Mouse (Mus musculus) neutrophil, adult 59 days (primary cell): Measurements from ENCODE around the gene Hspe1. TPM values are rescaled to one million over a fixed set of nuclear protein-coding genes. Genes with fewer than 3 reads are reported as not detected.

Source experiments
- total RNA-seq, 2 experiments: library from RNA; stranded (reverse); gene quantifications; 1 replicate in 1 of 2; 2 replicates in 1 of 2; pipeline ENCODE4 v1.2.4; 2023

The Hspe1 gene
- total RNA-seq = 10 to 100 TPM; 27.5 to 38.3 TPM

GRCm38 (mm10) chr1:55087932-55088610 lies at the start of gene Hspe1, which contains the start of gene Hspd1:
TSS of gene Hspe1 (plus strand) at chr1:55088132.
TSS of gene Hspd1 (minus strand) at chr1:55088243.

GRCm38 (mm10) chr1:55052355-55052953 lies 35.5 kb upstream of the Hspe1 start, which contains the start of gene Coq10b:
TSS of gene Coq10b (plus strand) at chr1:55052770.

GRCm38 (mm10) chr1:55130943-55131401 lies 43.0 kb downstream of the Hspe1 start, which contains the start of gene Mob4:
TSS of gene Mob4 (plus strand) at chr1:55131231.

Other genes with a start within 250 kb of the Hspe1 start
- gene Ankrd44, start 161.7 kb upstream of the Hspe1 start, total RNA-seq = 100 to 1,000 TPM; 279 to 285 TPM
- 100 to 1,000 TPM; 221 to 233 TPM for gene Sf3b1, start 60.7 kb upstream of the Hspe1 start, total RNA-seq
- 10 to 100 TPM; 29.8 to 31.7 TPM for gene Coq10b, start 35.4 kb upstream of the Hspe1 start, total RNA-seq
- 10 to 100 TPM; 48.2 to 51.4 TPM for gene Hspd1, start 111 bp downstream of the Hspe1 start, total RNA-seq
- gene Mob4, start 43.1 kb downstream of the Hspe1 start, total RNA-seq = 10 to 100 TPM; 44.1 to 49.9 TPM
- 1 to 10 TPM in 1 of 2 experiments, under 1 TPM in 1; 0.40 to 1.1 TPM for gene Rftn2, start 138.7 kb downstream of the Hspe1 start, total RNA-seq
- gene Mars2, start 149.0 kb downstream of the Hspe1 start, total RNA-seq = 1 to 10 TPM; 1.8 to 2.1 TPM